Mouse (Mus musculus): ENCODE measurements around the gene Aqp12. TPM values are rescaled to one million over a fixed set of nuclear protein-coding genes. Genes with fewer than 3 reads are reported as not detected.
A peak's percentile ranks its signal among the peaks of the same experiment; 100 is the strongest.
"Not testable (repeated sequence)": the region's sequence is repeated elsewhere in the genome, so short reads cannot be mapped to it uniquely, and the experiment has no call there.

Aqp12 gene
- not detected in 2 replicates for polyA plus RNA-seq (2012; ENCODE audit: insufficient read depth, insufficient read length, missing spikeins)

DNA sequence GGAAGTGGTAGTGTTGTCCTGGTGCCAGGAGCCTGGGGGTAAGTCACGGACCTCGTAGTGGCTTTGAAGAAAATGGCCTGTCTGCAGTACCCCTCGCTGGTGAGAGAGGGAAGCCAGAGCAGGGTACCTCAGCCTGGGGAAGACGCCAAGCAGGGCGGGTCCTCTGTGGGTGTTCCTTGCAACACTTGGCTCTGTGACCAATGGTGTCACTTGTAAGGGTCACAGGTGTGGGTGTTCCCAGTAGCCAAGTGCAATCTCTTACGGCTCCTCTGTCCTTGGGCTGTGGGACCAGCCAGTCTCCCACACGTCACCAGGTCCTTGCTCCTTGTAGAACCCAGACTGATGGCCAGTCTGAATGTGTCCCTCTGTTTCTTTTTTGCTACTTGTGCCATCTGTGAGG, at the start of gene Aqp12:
Aqp12 (plus strand) TSS at position 274 of the 400 bp plus-strand sequence.
- H3K27ac ChIP-seq (ENCODE audit: insufficient read depth, low read depth, low read length) = no peak within 1 kb of the TSS
- TF ChIP-seq POLR2A (IDR thresholded peaks at IDR 0.05; ENCODE audit: borderline replicate concordance, low read depth, low read length) (no peak), CTCF (IDR thresholded peaks at IDR 0.05; ENCODE audit: low read depth, low read length) (no peak)
- H3K4me1 ChIP-seq (ENCODE audit: control insufficient read depth, insufficient read depth, low read length) = no peaks in the 10 kb centered on the region
- no peak within 1 kb of the TSS for H3K4me3 ChIP-seq (ENCODE audit: insufficient read depth, low read length)

DNA sequence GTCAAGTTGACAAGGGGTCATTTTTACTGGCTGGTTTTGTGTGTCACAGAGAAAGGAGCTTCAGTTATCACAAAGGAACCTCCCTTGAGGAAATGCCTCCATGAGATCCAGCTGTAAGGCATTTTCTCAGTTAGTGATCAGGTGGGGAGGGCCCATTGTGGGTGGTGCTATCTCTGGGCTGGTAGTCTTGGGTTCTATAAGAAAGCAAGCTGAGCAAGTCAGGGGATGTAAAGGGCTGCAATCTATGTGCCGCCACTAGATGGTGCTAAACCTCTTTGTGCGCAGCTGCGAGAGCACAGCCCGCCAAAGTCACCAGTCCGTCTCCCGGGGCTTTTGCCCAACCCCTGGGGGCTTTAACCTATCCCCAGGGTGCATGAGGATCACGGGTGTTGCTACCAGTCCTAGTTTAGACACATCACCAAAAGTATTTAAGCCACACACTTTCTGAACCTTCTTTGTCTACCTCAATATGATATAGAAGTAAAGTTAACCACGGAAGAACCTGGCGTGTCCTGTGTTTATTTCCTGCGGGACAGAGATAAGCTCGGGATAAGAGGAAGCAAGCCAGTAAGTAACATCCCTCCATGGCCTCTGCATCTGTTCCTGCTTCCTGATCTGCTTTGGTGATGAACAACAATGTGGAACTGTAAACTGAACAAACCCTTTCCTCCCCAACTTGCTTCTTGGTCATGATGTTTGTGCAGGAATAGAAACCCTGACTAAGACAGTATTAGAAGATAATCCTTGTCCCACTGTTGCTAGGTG, 49.4 kb upstream of the Aqp12 start:
- H3K27ac ChIP-seq (ENCODE audit: insufficient read depth, low read depth, low read length); H3K4me3 ChIP-seq (ENCODE audit: insufficient read depth, low read length); H3K4me1 ChIP-seq (ENCODE audit: control insufficient read depth, insufficient read depth, low read length): not testable (repeated sequence)
- peak; percentile 14; the same call in 1 of the 2 replicates for TF ChIP-seq CTCF (IDR thresholded peaks at IDR 0.05; ENCODE audit: low read depth, low read length)

DNA sequence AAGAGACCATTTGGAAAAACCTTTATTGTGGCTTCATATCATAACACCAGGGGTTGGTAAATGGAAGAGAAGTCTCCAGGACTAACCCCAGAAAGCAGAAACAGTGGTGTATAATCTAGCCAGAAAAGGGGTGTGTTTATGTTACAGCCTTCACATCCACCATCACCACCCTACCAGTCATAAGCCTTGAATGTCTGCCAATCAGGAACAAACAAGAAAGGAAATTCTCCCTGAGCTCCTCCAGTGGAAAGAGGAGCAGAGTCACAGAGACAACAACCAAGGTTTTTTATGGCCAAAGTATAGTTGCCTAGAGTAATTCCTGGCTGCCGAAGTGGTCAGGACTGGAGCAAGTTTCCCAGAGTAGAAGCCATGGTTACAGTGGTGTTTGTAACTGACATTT, 47.1 kb upstream of the Aqp12 start:
- Histone ChIP-seq H3K4me1 (ENCODE audit: control insufficient read depth, insufficient read depth, low read length) (0 out of 2 replicates have a peak, but pooled peaks cover 3% of the 10 kb centered on the region), H3K27ac (ENCODE audit: insufficient read depth, low read depth, low read length) (no peak overlapping the region), H3K4me3 (ENCODE audit: insufficient read depth, low read length) (no peak overlapping the region)
- TF ChIP-seq CTCF (IDR thresholded peaks at IDR 0.05; ENCODE audit: low read depth, low read length) = no peak
- no peak for TF ChIP-seq POLR2A (IDR thresholded peaks at IDR 0.05; ENCODE audit: borderline replicate concordance, low read depth, low read length)

DNA sequence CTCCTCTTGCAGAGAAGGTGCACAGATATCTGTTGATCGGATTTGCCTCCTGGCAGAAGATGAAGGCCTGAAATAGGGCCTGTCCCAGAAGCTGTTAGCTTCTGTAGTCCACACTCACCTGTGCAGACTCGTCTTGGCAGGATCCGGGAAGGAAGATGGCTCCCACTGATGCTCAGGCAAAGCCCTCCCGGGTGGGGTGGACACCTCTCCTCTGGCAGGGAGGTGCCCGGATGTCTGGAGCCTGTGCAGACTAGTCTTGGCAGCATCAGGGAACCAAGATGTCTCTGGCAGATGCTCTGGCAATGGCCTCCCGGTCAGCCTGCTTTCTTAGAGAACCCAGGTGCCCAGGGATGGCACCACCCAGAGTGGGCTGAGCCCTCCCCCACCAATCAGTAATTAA, 35.3 kb upstream of the Aqp12 start:
- H3K4me3 ChIP-seq (ENCODE audit: insufficient read depth, low read length); H3K27ac ChIP-seq (ENCODE audit: insufficient read depth, low read depth, low read length): not testable (repeated sequence)
- peaks cover 43% of the 10 kb centered on the region for H3K4me1 ChIP-seq (ENCODE audit: control insufficient read depth, insufficient read depth, low read length)

DNA sequence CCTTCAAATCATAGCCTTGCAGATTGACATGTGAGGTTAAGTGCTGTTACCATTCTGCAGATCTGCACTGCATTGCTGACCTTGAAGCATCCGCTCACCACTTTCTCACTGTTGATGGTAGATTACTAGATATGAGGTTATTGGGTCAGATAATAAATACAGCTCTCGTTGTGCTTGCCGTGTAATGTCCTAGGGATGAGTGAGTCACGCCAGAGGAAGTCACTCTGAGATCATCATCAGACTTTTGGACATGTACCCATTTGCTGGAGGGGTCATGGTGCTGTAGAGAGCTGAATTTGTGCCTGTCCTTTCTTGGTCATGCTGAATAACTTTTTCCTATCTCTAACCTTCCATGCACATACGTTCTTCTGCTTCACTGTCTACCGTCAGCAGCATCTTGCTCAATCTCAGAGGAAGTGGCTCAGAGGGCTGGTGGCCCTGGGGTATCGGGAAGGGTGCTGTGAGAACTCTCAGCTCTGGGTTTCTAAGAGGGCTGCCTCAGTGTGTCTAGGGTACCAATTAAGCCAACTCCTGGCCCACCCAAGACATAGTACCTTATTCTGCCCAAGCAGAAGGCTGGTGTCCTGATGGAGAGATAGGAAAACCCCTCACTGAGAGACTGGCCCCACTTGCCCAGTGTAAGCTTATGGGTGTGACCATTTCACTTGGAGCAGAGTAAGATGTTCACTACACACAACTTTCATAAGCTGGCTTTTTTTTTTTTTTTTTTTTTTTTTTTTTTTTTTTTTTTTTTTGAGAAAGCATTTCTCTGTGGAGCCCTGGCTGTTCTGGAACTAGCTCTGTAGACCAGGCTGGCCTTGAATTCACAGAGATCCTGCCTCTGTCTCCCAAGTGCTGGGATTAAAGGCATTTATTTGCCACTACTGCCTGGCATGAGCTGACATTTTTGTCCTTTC, 34.0 kb upstream of the Aqp12 start:
- Histone ChIP-seq H3K4me3 (ENCODE audit: insufficient read depth, low read length) (no peak overlapping the region), H3K4me1 (ENCODE audit: control insufficient read depth, insufficient read depth, low read length) (peaks cover 51% of the 10 kb centered on the region), H3K27ac (ENCODE audit: insufficient read depth, low read depth, low read length) (peak overlapping the region; percentile 71)
- TF ChIP-seq POLR2A (IDR thresholded peaks at IDR 0.05; ENCODE audit: borderline replicate concordance, low read depth, low read length) (no peak), CTCF (IDR thresholded peaks at IDR 0.05; ENCODE audit: low read depth, low read length) (no peak)

DNA sequence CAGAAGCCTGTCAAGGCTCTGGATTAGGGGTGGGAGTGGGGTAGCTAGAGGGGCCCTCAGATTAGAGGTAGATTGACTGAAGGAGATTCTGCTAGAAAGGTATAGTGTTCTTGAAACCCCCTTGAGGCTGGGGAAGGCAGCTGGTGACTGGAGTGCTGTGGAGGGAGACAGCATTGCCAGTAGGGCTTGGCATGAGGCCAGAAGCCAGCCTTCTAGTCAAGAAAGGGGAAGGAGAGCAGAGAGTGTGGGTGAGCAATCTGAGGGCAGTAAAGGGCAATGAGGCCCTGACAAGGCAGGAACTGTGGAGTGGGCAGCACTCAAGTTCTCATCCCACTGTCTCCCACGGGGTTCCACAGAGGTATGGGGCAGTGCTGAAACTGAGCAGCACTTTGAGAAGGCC, 33.3 kb upstream of the Aqp12 start:
- H3K27ac ChIP-seq (ENCODE audit: insufficient read depth, low read depth, low read length) = peak overlapping the region; percentile 75
- no peak overlapping the region for H3K4me3 ChIP-seq (ENCODE audit: insufficient read depth, low read length)
- H3K4me1 ChIP-seq (ENCODE audit: control insufficient read depth, insufficient read depth, low read length) = peaks cover 51% of the 10 kb centered on the region
- TF ChIP-seq CTCF (IDR thresholded peaks at IDR 0.05; ENCODE audit: low read depth, low read length) = no peak
- TF ChIP-seq POLR2A (IDR thresholded peaks at IDR 0.05; ENCODE audit: borderline replicate concordance, low read depth, low read length) = no peak

DNA sequence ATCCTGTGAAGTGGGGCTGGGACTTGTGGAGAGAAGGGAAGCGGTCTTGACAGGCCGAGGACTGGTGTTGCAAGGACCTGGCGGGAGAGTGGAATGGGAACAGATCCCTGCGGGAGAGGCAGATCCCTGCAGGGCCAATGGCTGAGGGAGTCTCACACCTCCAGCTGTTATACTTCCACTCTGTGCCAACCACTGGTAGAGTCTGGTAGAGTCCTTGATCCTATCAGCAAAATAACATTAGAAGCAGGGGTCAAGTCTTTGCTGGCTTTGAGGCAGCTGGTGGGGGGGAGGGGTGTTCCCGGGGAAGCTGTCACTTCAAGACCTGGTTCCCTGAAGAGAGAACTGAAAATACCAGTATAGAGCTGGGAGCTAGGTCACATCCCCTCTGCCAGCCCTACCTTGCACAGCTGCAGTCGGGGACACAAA, 30.0 kb upstream of the Aqp12 start:
- Histone ChIP-seq H3K4me3 (ENCODE audit: insufficient read depth, low read length) (no peak overlapping the region), H3K4me1 (ENCODE audit: control insufficient read depth, insufficient read depth, low read length) (peaks cover 57% of the 10 kb centered on the region), H3K27ac (ENCODE audit: insufficient read depth, low read depth, low read length) (no peak overlapping the region)
- no peak for TF ChIP-seq POLR2A (IDR thresholded peaks at IDR 0.05; ENCODE audit: borderline replicate concordance, low read depth, low read length)
- no peak for TF ChIP-seq CTCF (IDR thresholded peaks at IDR 0.05; ENCODE audit: low read depth, low read length)

DNA sequence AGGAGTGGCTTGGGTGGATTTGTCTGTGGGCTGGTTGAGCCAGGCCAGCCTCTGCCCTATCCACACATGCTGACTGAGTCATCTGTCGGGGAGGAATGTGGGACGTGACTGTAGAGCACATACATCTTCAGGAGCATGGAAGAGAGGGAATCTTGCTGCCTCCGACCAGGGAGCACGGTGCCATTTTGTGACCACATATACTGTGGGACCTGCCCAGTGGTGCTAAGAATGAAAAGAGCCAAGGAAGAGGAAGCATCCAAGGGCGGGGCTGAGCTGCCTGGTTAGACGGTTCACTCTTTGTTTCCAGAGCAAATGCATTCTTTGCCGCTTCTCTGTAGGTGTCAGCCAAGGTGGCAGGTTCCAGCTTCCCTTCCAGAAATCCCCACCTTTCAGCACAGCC, 27.5 kb upstream of the Aqp12 start:
- no peak for TF ChIP-seq POLR2A (IDR thresholded peaks at IDR 0.05; ENCODE audit: borderline replicate concordance, low read depth, low read length)
- TF ChIP-seq CTCF (IDR thresholded peaks at IDR 0.05; ENCODE audit: low read depth, low read length) = no peak
- H3K4me1 ChIP-seq (ENCODE audit: control insufficient read depth, insufficient read depth, low read length) = peaks cover 37% of the 10 kb centered on the region
- H3K4me3 ChIP-seq (ENCODE audit: insufficient read depth, low read length) = no peak overlapping the region
- H3K27ac ChIP-seq (ENCODE audit: insufficient read depth, low read depth, low read length) = no peak overlapping the region

DNA sequence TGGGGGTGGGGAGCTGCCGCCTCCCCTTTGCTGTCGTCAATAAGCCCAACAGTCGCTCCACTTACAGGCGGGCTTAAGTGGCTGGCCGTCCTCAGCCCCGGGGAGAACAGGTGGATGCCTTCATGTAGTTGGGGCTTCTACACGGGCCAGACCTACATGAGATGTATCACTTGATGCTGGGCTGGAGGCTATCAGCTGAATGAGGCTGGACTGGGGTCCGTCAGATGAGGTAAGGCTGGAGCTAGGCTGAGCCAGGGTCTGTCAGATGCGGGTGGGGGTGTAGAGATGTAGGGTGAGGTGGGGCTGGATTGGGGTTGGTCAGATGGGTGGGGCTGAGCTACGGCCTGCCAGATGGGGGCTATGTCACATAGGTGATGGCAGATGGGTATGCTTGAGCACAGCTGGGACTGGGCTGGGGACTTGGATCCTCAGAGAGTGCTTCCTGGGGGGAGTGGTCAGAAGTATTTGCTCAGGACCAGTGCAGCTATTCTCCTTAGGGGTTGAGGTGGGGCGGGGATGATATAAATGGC, 27.0 kb upstream of the Aqp12 start:
- H3K4me3 ChIP-seq (ENCODE audit: insufficient read depth, low read length) = no peak overlapping the region
- peaks cover 32% of the 10 kb centered on the region for H3K4me1 ChIP-seq (ENCODE audit: control insufficient read depth, insufficient read depth, low read length)
- no peak for TF ChIP-seq POLR2A (IDR thresholded peaks at IDR 0.05; ENCODE audit: borderline replicate concordance, low read depth, low read length)
- TF ChIP-seq CTCF (IDR thresholded peaks at IDR 0.05; ENCODE audit: low read depth, low read length) = no peak

More for the DNA sequence above, 27.0 kb upstream of the Aqp12 start:
- no peak overlapping the region for H3K27ac ChIP-seq (ENCODE audit: insufficient read depth, low read depth, low read length)
